Mouse (Mus musculus) left cerebral cortex, adult 2 months (tissue): ENCODE measurements at regions not wholly inside any gene's neighbourhood (a gene's known extent, or its start where the extent isn't known, plus 50 kb on each side); places are given as distances from the start of the nearest gene placed in this dataset.
A peak's percentile ranks its signal among the peaks of the same experiment; 100 is the strongest.

Experiments used
- DNase-seq, 2 experiments: peaks; one replicate each; pipeline ENCODE4 v3.0.0; 2021 to 2022; ENCODE audit warnings: low spot score in 2 of 2, mixed read lengths in 1 of 2; ENCODE audit errors: extremely low spot score in 1 of 2
- H3K27ac ChIP-seq: fragments of 200-600 bp; 2 replicates; pipeline ENCODE4 v1.8.1; 2022
- H3K4me3 ChIP-seq: fragments of 200-600 bp; 2 replicates; pipeline ENCODE4 v1.8.1; 2022
- CTCF ChIP-seq: fragments of 200-600 bp; IDR thresholded peaks from 2 replicates; pipeline ENCODE4 v1.8.1; 2022; ENCODE audit warnings: antibody characterized with exemption, mild to moderate bottlenecking, moderate library complexity
- intact Hi-C: fragments of 180-260 bp; cut with DNase I; formaldehyde crosslinking; loops from one replicate; pipeline ENCODE4 v1.15.1; 2025

- intact Hi-C loops, result no loop called here
- no peak for TF ChIP-seq CTCF
- H3K27ac ChIP-seq, result no peak overlapping the region
- DNase-seq, result no peak
- no peak overlapping the region for H3K4me3 ChIP-seq
Observed at GRCm38 (mm10) chr14:79851231-79851630, 80.1 kb upstream of the Pcdh8 start.

GRCm38 (mm10) chr14:79849617-79850435, 78.7 kb upstream of the Pcdh8 start:
- intact Hi-C loops, result loop anchor here (10.0 kb wide), 1 partner anchor 365 kb away; no protein-coding TSS in a partner anchor
- Histone ChIP-seq H3K27ac (no peak overlapping the region), H3K4me3 (no peak overlapping the region)
- TF ChIP-seq CTCF, result no peak
- no peak for DNase-seq

GRCm38 (mm10) chr14:79848116-79848515, 77.0 kb upstream of the Pcdh8 start:
- no peak for TF ChIP-seq CTCF
- intact Hi-C loops, result loop anchor here (10.0 kb wide), 1 partner anchor 367 kb away; no protein-coding TSS in a partner anchor
- no peak for DNase-seq
- H3K4me3 ChIP-seq, result no peak overlapping the region
- H3K27ac ChIP-seq, result no peak overlapping the region

DNA sequence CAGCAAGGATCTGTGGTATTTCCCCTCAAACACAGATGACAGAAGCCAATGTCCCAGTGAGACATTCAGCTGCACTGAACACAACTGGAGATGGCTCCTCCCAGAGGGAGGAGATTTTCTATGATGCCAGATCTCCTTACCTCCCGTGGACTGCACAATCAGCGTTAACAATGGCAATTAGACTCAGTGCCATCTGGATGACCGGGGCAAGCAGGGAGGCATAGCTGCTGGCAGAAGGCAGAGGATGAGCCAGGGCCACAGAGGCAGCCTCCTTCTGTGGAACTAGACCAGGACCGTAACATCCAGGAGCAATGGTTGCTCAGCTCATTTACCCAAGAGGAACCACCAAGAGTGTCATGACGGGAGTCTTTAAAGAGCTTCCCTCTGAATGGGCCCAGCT, 73.2 kb upstream of the Pcdh8 start:
- TF ChIP-seq CTCF, result no peak

GRCm38 (mm10) chr14:79843135-79843550, 72.0 kb upstream of the Pcdh8 start:
- intact Hi-C loops, result loop anchor here (10.0 kb wide), 1 partner anchor 372 kb away; no protein-coding TSS in a partner anchor
- Histone ChIP-seq H3K4me3 (no peak overlapping the region), H3K27ac (no peak overlapping the region)
- peak in 1 of 2 experiments; percentile 52 for DNase-seq
- peak; percentile 72 for TF ChIP-seq CTCF

More for the DNA sequence above, 73.2 kb upstream of the Pcdh8 start:
- DNase-seq, result no peak
- no peak overlapping the region for H3K27ac ChIP-seq
- H3K4me3 ChIP-seq, result no peak overlapping the region
- intact Hi-C loops, result loop anchor here (10.0 kb wide), 1 partner anchor 370 kb away; no protein-coding TSS in a partner anchor

GRCm38 (mm10) chr14:79842734-79843133, 71.6 kb upstream of the Pcdh8 start:
- no peak for TF ChIP-seq CTCF
- Histone ChIP-seq H3K4me3 (no peak overlapping the region), H3K27ac (no peak overlapping the region)
- intact Hi-C loops, result loop anchor here (10.0 kb wide), 1 partner anchor 372 kb away; no protein-coding TSS in a partner anchor
- no peak for DNase-seq

DNA sequence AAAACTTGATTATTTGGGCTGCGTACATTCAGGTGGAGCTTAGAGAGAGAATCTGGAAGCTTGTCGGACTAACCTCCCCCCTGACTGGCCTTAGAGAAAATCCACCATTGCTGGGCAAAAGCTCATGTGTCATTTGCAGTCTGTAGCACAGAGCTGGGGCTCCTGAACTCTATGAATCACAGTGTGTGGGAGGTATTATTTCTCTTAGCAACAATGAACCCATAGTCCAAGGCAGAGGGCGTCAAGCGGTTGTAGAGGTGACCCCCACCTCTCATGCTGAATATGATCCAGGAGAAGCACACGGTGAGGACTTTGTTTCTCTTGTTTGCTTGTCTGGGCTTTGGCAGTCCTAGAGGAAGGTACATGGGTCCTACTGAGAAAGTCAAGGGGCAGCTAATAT, 66.0 kb upstream of the Pcdh8 start:
- no peak for TF ChIP-seq CTCF
- intact Hi-C loops, result no loop called here
- DNase-seq, result no peak
- H3K4me3 ChIP-seq, result no peak overlapping the region
- H3K27ac ChIP-seq, result no peak overlapping the region

- no peak overlapping the region for H3K4me3 ChIP-seq
- no peak for TF ChIP-seq CTCF
- H3K27ac ChIP-seq, result no peak overlapping the region
- no peak for DNase-seq
- intact Hi-C loops, result no loop called here
Observed at GRCm38 (mm10) chr14:79836186-79836585, 65.1 kb upstream of the Pcdh8 start.

DNA sequence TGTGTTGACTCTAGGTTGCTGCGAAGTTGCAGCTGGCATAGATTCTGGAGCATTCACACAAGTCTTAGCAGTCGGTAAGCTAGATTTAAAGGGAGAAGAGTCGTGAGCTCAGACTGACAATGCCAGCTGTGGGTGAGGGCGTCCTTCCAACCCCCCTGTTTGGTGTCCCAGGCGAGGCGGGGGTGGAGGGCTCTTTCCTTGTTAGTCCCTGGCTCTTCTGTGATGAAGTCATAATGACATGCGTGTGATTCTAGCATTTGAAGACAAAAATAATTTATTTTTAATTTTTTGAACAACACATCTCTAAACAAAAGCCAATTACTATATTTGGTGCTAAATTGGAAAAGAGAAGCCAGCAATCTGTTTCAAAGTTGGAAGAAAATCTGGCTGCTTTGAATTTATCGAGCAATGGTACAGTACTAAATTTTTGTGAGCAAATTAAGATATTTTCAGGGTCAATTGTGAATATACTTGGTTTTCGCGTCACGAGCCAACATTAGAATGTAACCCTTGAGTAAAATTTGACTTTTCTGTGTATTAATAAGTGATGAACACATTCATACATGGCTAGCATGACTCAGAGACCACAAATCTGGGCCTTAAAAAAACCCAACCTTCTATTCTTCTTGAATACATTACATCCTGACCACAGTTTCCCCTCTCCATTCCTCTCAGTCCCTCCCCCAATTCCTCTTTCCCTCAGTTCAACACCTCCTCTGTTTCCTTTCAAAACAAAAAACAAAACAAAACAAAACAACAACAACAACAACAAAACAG, 53.7 kb upstream of the Pcdh8 start:
- DNase-seq, result peak; percentile 36 to 41
- TF ChIP-seq CTCF, result no peak
- Histone ChIP-seq H3K27ac (0 out of 2 replicates have a peak overlapping the region, but pooled peaks have one; percentile 16), H3K4me3 (no peak overlapping the region)
- intact Hi-C loops, result no loop called here

DNA sequence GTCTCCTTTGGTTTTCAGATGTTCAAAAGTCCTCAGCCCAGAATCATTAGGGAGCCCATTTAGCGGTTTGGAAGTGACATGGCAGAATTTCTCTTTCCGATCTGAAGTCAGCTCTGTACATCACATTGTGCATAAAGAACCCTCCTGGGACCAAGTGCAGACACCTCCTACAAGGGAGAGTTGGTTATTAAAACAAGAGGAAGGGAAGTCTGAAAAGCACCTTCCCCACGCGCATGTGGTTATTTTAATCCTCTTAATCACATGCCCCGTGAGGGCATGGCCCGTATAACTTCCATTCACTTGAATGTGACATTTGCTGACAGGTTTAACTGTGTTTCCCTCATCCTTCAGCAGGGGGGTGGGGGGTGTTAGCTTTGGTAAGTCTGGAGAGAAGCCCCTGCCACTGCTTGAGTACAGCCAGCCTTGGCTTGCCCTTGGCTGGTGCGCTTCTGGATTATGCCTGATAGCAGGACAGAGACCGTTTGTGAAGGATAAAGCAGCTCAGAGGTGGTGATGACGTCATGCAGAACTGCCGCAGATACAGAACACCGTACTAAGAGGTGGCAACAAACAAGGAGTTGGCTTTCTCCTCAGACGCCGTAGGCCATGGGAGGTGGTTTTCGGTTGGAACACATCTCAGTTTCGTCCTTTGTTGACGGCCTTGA, 51.5 kb upstream of the Pcdh8 start:
- H3K27ac ChIP-seq, result no peak overlapping the region
- TF ChIP-seq CTCF, result no peak
- no peak overlapping the region for H3K4me3 ChIP-seq
- intact Hi-C loops, result no loop called here
- no peak for DNase-seq

DNA sequence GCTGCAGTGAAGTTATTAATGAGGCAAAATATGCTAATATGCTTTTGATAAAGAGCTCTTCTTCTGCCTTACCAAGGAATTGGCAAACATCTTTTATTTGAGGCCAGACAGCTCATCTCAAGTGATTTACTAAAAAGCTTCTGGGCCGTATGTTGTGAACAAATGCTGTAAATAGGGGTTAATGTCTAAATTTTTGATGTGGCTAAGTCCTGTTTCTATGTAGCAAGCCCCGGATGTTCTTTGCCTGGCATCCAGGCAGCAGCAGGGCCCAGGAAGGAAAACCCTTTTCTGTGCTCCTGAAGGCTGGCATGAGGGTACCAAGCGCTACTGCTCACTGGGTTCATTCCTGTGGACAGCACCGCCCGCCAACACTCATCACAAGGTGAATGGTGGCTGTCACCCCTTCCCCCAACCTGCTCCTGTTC, 50.9 kb upstream of the Pcdh8 start:
- no peak for DNase-seq
- H3K4me3 ChIP-seq, result no peak overlapping the region
- TF ChIP-seq CTCF, result no peak
- no peak overlapping the region for H3K27ac ChIP-seq
- intact Hi-C loops, result no loop called here
